Mouse (Mus musculus): ENCODE data around the gene Clybl. TPM values are rescaled to one million over a fixed set of nuclear protein-coding genes. Genes with fewer than 3 reads are reported as not detected.

The Clybl gene
- polyA plus RNA-seq, 1 experiment, result 5.4 TPM

DNA sequence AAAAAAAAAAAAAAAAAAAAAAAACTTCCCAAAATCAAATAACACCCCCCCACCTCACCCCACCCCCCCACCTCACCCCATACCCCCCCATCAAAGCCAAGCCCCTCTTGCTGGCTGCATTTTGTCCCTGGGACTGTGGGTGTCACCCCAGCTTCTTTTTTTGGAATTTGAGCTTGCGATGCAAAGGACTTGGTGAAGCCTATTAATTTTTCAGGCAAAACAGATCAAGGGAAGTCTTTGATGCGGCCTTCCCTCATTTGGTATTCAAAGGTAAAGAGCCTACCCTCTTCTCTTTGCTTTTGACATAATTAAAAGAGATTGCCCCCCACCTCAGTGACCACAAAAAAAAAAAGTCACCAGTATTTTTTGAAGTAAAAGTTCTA lies 44.6 kb downstream of the Clybl start:
- Histone ChIP-seq H3K27ac (ENCODE audit: control insufficient read depth, insufficient read depth, low read depth, low read length, poor library complexity) (no peak overlapping the region), H3K4me3 (replicated peaks; ENCODE audit: control insufficient read depth, low read depth, low read length) (no peak overlapping the region), H3K4me1 (ENCODE audit: control insufficient read depth, insufficient read depth, low read length) (no peaks in the 10 kb centered on the region)
- WGBS, result 83% methylated on average over 2 of the region's 2 CpGs
- TF ChIP-seq CTCF (IDR thresholded peaks at IDR 0.05; ENCODE audit: control insufficient read depth, insufficient read depth, low read length), result no peak
- TF ChIP-seq POLR2A (IDR thresholded peaks at IDR 0.05; ENCODE audit: borderline replicate concordance, control insufficient read depth, low read depth, low read length), result no peak

- TF ChIP-seq POLR2A (IDR thresholded peaks at IDR 0.05; ENCODE audit: borderline replicate concordance, control insufficient read depth, low read depth, low read length), result no peak
- TF ChIP-seq CTCF (IDR thresholded peaks at IDR 0.05; ENCODE audit: control insufficient read depth, insufficient read depth, low read length), result no peak
Observed at GRCm38 (mm10) chr14:122226666-122227453, 45.4 kb downstream of the Clybl start.

DNA sequence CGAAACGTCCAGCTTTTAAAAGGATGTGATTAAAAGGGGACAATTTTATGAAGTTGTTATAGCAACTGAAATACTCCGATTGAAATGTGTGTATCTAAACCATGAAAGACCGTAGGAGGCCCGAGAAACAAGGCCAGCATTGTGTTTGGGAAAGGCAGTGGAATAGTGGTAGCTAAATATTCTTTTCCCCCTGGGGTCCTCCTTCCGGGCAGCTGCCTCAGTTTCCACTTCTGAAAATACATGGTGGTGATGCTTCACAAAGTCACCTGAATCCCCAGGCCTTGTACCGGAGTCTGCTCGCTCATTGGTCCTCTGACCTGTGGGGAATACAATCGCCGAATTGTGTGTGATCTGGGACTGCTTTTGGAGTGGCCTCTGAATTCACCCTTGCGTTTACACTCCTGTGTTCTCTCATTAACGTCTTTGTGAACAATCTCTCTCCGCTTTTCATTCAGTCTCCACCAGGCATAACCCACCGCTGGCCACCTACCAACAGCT lies 46.0 kb downstream of the Clybl start:
- H3K4me1 ChIP-seq (ENCODE audit: control insufficient read depth, insufficient read depth, low read length), result no peaks in the 10 kb centered on the region
- no peak for TF ChIP-seq CTCF (IDR thresholded peaks at IDR 0.05; ENCODE audit: control insufficient read depth, insufficient read depth, low read length)
- no peak for TF ChIP-seq POLR2A (IDR thresholded peaks at IDR 0.05; ENCODE audit: borderline replicate concordance, control insufficient read depth, low read depth, low read length)
- WGBS, result 88% methylated on average over 14 of the region's 14 CpGs
- no peak overlapping the region for H3K27ac ChIP-seq (ENCODE audit: control insufficient read depth, insufficient read depth, low read depth, low read length, poor library complexity)
- no peak overlapping the region for H3K4me3 ChIP-seq (replicated peaks; ENCODE audit: control insufficient read depth, low read depth, low read length)

More at GRCm38 (mm10) chr14:122226666-122227453, 45.4 kb downstream of the Clybl start:
- H3K4me1 ChIP-seq (ENCODE audit: control insufficient read depth, insufficient read depth, low read length), result no peaks in the 10 kb centered on the region
- no peak overlapping the region for H3K4me3 ChIP-seq (replicated peaks; ENCODE audit: control insufficient read depth, low read depth, low read length)
- 86% methylated on average over 22 of the region's 22 CpGs for whole genome bisulfite sequencing
- no peak overlapping the region for H3K27ac ChIP-seq (ENCODE audit: control insufficient read depth, insufficient read depth, low read depth, low read length, poor library complexity)

- TF ChIP-seq POLR2A (IDR thresholded peaks at IDR 0.05; ENCODE audit: borderline replicate concordance, control insufficient read depth, low read depth, low read length) (no peak), CTCF (IDR thresholded peaks at IDR 0.05; ENCODE audit: control insufficient read depth, insufficient read depth, low read length) (no peak)
- H3K4me3 ChIP-seq (replicated peaks; ENCODE audit: control insufficient read depth, low read depth, low read length), result no peak overlapping the region
- H3K27ac ChIP-seq (ENCODE audit: control insufficient read depth, insufficient read depth, low read depth, low read length, poor library complexity), result no peak overlapping the region
- no peaks in the 10 kb centered on the region for H3K4me1 ChIP-seq (ENCODE audit: control insufficient read depth, insufficient read depth, low read length)
- 80% methylated on average over 23 of the region's 23 CpGs for WGBS
Observed at GRCm38 (mm10) chr14:122228816-122229551, 47.5 kb downstream of the Clybl start.

DNA sequence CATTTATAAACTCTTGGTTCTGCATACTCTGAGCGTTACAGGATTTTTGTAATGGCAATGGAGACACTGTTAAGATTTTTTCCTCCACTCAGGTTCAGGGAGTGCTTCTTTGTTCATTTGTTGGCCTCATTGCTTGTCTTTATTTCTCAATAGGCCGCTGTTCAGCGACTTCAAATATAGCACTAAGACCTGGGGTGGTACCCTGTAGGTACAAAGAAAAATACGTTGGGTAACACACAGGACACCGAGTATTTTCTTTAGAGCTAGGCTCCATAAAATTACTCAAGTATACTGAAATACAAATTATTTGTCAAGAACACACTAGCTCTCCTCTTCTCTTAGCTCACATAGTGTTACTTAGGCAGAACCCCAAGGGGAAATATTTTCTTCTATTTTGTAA lies 48.5 kb downstream of the Clybl start:
- H3K4me1 ChIP-seq (ENCODE audit: control insufficient read depth, insufficient read depth, low read length), result no peaks in the 10 kb centered on the region
- H3K27ac ChIP-seq (ENCODE audit: control insufficient read depth, insufficient read depth, low read depth, low read length, poor library complexity), result no peak overlapping the region
- WGBS, result 89% methylated on average over 5 of the region's 5 CpGs
- no peak overlapping the region for H3K4me3 ChIP-seq (replicated peaks; ENCODE audit: control insufficient read depth, low read depth, low read length)
- TF ChIP-seq CTCF (IDR thresholded peaks at IDR 0.05; ENCODE audit: control insufficient read depth, insufficient read depth, low read length) (no peak), POLR2A (IDR thresholded peaks at IDR 0.05; ENCODE audit: borderline replicate concordance, control insufficient read depth, low read depth, low read length) (no peak)

- TF ChIP-seq CTCF (IDR thresholded peaks at IDR 0.05; ENCODE audit: control insufficient read depth, insufficient read depth, low read length), result no peak
- no peak for TF ChIP-seq POLR2A (IDR thresholded peaks at IDR 0.05; ENCODE audit: borderline replicate concordance, control insufficient read depth, low read depth, low read length)
- no peak overlapping the region for H3K4me3 ChIP-seq (replicated peaks; ENCODE audit: control insufficient read depth, low read depth, low read length)
- WGBS, result 84% methylated on average over 14 of the region's 14 CpGs
- H3K4me1 ChIP-seq (ENCODE audit: control insufficient read depth, insufficient read depth, low read length), result no peaks in the 10 kb centered on the region
- no peak overlapping the region for H3K27ac ChIP-seq (ENCODE audit: control insufficient read depth, insufficient read depth, low read depth, low read length, poor library complexity)
Observed at GRCm38 (mm10) chr14:122230621-122231025, 49.1 kb downstream of the Clybl start.

- WGBS, result 93% methylated on average over 10 of the region's 10 CpGs
- no peak overlapping the region for H3K4me3 ChIP-seq (replicated peaks; ENCODE audit: control insufficient read depth, low read depth, low read length)
- no peak overlapping the region for H3K27ac ChIP-seq (ENCODE audit: control insufficient read depth, insufficient read depth, low read depth, low read length, poor library complexity)
- TF ChIP-seq POLR2A (IDR thresholded peaks at IDR 0.05; ENCODE audit: borderline replicate concordance, control insufficient read depth, low read depth, low read length) (no peak), CTCF (IDR thresholded peaks at IDR 0.05; ENCODE audit: control insufficient read depth, insufficient read depth, low read length) (no peak)
- H3K4me1 ChIP-seq (ENCODE audit: control insufficient read depth, insufficient read depth, low read length), result no peaks in the 10 kb centered on the region
Observed at GRCm38 (mm10) chr14:122231073-122231472, 49.6 kb downstream of the Clybl start.

DNA sequence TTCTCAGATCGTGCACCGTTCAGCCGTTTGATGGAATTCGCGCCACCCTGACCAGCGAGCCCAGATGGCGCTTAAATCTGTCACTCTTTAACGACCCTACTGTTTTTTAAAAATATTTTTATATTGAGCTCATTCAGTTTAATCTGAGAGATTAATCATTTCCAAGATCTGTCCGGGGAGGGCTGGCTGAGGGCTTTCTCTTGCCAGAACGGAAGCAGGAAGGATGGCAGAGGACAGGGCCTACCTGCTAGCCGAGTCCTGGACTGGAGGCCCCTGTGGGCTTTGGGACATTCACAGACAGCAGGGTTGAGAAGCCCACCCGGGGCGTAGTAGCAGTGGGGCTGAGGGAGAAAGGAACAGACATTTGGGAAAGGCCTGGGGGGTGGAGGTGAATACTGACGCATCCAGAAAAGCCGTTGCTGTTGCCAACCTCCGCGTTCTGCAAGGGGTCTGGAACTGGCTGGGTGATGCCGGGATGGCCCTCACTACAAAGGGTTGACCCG lies 51.8 kb downstream of the Clybl start:
- 86% methylated on average over 19 of the region's 19 CpGs for WGBS
- Histone ChIP-seq H3K4me1 (ENCODE audit: control insufficient read depth, insufficient read depth, low read length) (no peaks in the 10 kb centered on the region; the same call in 1 of the 2 replicates), H3K27ac (ENCODE audit: control insufficient read depth, insufficient read depth, low read depth, low read length, poor library complexity) (no peak overlapping the region; the same call in 1 of the 2 replicates), H3K4me3 (replicated peaks; ENCODE audit: control insufficient read depth, low read depth, low read length) (no peak overlapping the region)
- TF ChIP-seq POLR2A (IDR thresholded peaks at IDR 0.05; ENCODE audit: borderline replicate concordance, control insufficient read depth, low read depth, low read length) (no peak), CTCF (IDR thresholded peaks at IDR 0.05; ENCODE audit: control insufficient read depth, insufficient read depth, low read length) (no peak)
